Mouse (Mus musculus): ENCODE results near the gene Nfia.

Gene Nfia

GRCm38 (mm10) chr4:98081962-98082361 lies 309.4 kb downstream of the Nfia start:
- no peak for DNase-seq

GRCm38 (mm10) chr4:98082512-98082911 lies 310.0 kb downstream of the Nfia start:
- DNase-seq = no peak

GRCm38 (mm10) chr4:98085060-98085459 lies 312.5 kb downstream of the Nfia start:
- DNase-seq = peak; percentile 57

- no peak for DNase-seq
These were observed 314.4 kb downstream of the Nfia start for GRCm38 (mm10) chr4:98086976-98087375.

GRCm38 (mm10) chr4:98089985-98090384 lies 317.5 kb downstream of the Nfia start:
- DNase-seq = no peak

- no peak for DNase-seq
These were observed 318.1 kb downstream of the Nfia start for GRCm38 (mm10) chr4:98090586-98090985.

GRCm38 (mm10) chr4:98091368-98091827 lies 318.9 kb downstream of the Nfia start:
- peak; percentile 45 for DNase-seq

- DNase-seq = no peak
These were observed 319.5 kb downstream of the Nfia start for GRCm38 (mm10) chr4:98091901-98092472.

- no peak for DNase-seq
These were observed 321.7 kb downstream of the Nfia start for GRCm38 (mm10) chr4:98094112-98094805.

- no peak for DNase-seq
These were observed 322.5 kb downstream of the Nfia start for GRCm38 (mm10) chr4:98095060-98095459.

GRCm38 (mm10) chr4:98097013-98097566 lies 324.6 kb downstream of the Nfia start:
- DNase-seq = no peak

GRCm38 (mm10) chr4:98098663-98099062 lies 326.1 kb downstream of the Nfia start:
- DNase-seq = no peak

- DNase-seq = no peak
These were observed 326.9 kb downstream of the Nfia start for GRCm38 (mm10) chr4:98099433-98099832.

GRCm38 (mm10) chr4:98101153-98102096 lies 328.9 kb downstream of the Nfia start:
- no peak for DNase-seq

GRCm38 (mm10) chr4:98102625-98103336 lies 330.2 kb downstream of the Nfia start:
- peak; percentile 50 for DNase-seq

GRCm38 (mm10) chr4:98103337-98103666 lies 330.8 kb downstream of the Nfia start:
- DNase-seq = no peak

GRCm38 (mm10) chr4:98104161-98104560 lies 331.6 kb downstream of the Nfia start:
- no peak for DNase-seq

- DNase-seq = no peak
These were observed 332.6 kb downstream of the Nfia start for GRCm38 (mm10) chr4:98104911-98105702.

- DNase-seq = no peak
These were observed 333.4 kb downstream of the Nfia start for GRCm38 (mm10) chr4:98105971-98106370.

GRCm38 (mm10) chr4:98106445-98107092 lies 334.0 kb downstream of the Nfia start:
- no peak for DNase-seq

- DNase-seq = no peak
These were observed 334.5 kb downstream of the Nfia start for GRCm38 (mm10) chr4:98107093-98107453.
